Mouse (Mus musculus) cerebellum, postnatal 25 days (tissue): ENCODE data around the gene Gm42791.

Source experiments
- DNase-seq, 2 experiments: peaks; one replicate each; pipeline ENCODE4 v3.0.0; 2021; ENCODE audit warnings: mixed read lengths in 2 of 2

Gene Gm42791

DNA sequence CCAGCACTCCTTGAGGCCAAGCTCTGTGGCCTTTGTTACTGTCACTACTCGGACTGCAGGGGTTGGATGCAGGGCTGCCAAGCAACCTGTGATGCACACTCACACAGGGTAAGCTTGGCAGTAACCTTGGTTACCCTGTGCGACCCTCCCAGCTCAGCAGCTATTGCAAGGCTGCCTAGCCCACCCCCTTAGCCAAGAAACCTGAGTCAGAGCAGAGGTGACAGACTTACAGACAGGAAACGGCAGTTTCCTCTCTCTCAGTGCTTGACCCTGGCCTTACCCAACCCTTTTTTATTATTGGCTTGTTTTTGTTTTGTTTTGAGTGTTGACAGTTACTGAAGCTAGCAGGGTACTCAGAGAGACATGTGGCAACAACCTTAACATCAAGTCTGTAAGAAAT lies 82.7 kb downstream of the Gm42791 start:
- DNase-seq: no peak

- DNase-seq: no peak
These were observed 84.9 kb downstream of the Gm42791 start for GRCm38 (mm10) chr5:148910066-148910465.

GRCm38 (mm10) chr5:148909402-148909801 lies 85.5 kb downstream of the Gm42791 start:
- no peak for DNase-seq

DNA sequence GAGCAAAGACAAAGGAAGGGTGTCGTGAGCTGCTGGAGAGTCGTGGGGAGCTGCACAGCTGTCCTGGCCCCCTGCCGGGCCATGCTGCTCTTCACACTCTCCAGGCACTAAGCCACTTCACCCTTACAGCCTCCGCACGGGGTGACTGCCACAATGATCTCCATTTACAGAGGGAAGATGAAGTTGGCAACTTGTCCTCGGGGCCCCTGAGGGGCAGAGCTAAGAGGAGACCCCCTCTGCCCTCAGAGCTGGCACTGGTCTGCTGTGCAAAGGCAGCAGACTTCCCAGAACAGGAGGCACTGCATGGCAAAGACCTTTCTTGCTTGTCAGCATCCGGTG lies 85.9 kb downstream of the Gm42791 start:
- DNase-seq: no peak

GRCm38 (mm10) chr5:148908191-148909056 lies 86.5 kb downstream of the Gm42791 start:
- no peak for DNase-seq

- DNase-seq: no peak
These were observed 88.6 kb downstream of the Gm42791 start for GRCm38 (mm10) chr5:148906305-148906704.

DNA sequence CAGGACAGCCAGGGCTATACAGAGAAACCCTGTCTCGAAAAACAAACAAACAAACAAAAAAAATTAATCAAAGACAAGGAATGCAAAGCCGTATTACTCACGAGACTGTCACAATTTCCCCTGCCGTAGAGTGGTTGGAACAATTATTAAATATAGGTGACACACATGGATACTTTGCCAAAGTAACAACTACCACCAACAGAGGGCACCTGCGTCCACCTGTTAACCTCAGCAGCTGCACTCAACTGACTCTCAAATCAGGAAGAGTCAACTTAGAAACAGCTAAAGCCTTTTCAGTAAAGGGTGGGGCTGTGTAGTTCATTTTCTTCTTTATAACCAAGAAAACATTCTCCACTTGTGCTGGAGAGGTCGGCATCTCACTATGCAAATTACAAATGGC lies 90.1 kb downstream of the Gm42791 start:
- peak; percentile 33 to 60 for DNase-seq

DNA sequence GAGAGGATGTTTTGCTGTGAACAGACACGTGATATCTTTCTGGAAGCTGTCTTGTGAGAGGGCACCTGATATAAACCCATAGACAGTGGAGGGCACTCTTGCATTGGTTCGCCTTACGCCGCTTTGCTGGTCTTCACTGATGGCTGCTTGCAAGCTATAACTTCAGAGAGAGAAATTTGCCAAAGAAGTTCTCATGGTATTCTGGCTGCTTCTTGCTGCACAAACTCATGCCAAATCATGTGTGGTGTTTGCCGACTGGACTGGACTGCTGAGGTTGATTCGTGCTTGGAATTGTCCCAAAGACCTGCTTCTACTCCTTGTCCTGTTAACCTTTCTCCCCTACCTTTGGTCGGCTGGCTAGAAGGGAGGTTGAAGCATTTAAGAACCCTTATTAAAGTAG lies 95.6 kb downstream of the Gm42791 start:
- DNase-seq: peak in 1 of 2 experiments; percentile 17

GRCm38 (mm10) chr5:148897941-148898417 lies 97.0 kb downstream of the Gm42791 start:
- peak in 1 of 2 experiments; percentile 33 for DNase-seq

- no peak for DNase-seq
These were observed 97.8 kb downstream of the Gm42791 start for GRCm38 (mm10) chr5:148897069-148897702.

DNA sequence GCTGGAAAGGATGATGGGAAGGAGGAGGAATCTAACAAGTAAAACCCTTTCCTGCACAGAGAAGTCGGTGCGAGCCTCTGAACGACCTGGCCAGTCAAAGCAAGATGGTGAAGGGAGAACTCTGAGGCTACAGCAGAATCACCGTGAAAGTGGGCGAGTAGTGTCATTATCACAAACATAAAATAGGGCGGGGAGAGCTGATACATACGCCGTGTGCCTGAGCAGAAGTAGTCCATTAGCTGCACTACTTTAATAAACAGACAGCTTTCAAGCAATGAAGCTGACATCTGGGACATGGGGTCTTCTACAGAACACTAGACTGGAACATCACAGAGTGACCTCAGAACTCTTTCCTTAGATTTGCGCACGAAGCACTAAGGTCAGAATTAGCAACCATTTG lies 98.4 kb downstream of the Gm42791 start:
- no peak for DNase-seq

DNA sequence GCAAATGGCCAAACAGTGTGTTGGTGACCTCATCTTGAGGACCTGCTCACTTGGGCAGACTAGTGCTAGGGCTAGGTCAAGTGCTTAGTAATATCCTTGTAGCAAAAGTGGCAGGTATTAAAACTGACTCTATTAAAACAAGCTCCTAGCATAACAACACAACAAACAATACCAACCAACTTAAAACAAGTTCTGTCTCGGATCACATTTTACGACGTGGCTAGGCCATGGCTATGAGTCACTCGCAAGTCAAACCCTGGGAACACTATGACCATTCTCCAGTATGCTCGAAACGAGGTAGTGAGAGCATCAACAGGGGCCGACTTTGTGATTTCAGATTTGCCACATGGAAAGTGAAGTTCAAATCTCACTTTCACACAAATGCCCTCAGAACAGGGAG lies 99.1 kb downstream of the Gm42791 start:
- no peak for DNase-seq

- DNase-seq: no peak
These were observed 99.9 kb downstream of the Gm42791 start for GRCm38 (mm10) chr5:148895034-148895433.

DNA sequence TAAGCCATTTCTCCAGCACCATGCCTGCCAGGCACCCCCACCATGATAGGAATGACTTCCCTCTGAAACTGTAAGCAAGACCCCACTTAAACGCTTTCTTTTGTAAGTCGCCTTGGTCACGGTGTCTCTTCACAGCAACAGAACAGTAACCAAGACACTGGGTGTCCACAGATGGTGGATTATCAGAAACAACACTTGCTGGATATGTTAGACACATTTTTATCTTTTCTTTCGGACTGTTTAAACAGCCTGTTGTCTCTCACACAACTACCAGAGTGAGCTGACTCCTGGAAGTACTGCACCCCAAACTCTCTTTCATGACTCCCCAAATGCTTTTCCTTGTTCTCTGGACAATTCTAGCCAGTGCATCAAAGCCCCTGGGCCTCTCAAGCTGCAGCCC lies 104.7 kb downstream of the Gm42791 start:
- no peak for DNase-seq

- DNase-seq: no peak
These were observed 106.9 kb downstream of the Gm42791 start for GRCm38 (mm10) chr5:148888032-148888431.

DNA sequence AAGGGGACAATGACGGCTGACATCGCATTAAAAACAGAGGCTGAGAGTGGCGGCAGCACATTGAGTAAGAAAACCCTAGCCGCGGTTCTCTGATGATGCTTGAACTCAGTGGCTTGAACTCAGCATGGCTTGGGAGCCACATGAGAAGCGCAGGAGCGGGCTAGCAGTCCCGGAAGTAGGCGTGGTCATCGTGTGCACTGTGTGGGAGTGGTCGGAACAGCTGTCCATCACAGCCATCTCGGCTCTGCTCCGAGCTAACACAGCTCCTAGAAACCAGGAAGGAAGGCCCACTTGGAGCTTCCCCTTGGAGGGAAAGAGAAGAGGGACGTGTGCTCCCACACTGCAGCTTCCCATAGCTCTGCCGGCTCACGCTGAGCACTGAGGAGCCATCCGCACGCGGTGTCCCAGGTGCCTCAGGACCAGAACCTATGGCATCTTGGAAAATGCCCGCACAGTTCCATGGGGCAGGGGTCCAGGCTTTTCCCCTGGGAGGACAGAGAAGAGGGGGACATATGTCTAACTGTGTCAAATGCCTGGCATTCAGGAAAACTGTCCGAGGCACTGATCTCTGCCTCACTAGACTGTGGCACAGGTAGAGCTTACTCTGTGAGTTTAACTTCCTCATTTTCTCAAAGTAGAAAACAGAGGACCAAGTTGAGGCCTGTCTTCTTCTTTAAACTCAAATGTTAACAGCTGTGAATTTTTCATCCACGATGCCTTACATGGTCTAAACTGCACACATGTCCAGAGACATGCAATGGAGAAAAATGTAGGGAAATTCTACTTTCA lies 108.9 kb downstream of the Gm42791 start:
- no peak for DNase-seq

DNA sequence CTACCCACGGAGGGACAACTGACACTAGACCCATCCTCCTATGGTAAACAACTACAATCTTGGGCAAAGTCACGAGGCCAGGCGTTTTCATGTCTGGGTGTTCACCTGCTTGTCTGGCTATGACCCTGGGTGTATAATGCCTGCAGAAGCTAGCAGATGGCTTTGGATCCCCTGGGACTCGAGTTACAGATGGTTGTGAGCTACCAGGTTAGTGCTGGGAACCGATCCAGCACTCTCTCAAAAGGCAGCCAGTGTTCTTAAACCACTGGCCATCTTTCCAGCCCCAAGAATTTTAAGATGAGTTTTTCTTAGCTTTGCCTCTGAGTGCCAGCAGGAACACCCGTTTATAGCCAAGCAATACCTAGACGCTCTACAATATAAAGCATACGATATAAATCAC lies 111.3 kb downstream of the Gm42791 start:
- no peak for DNase-seq

DNA sequence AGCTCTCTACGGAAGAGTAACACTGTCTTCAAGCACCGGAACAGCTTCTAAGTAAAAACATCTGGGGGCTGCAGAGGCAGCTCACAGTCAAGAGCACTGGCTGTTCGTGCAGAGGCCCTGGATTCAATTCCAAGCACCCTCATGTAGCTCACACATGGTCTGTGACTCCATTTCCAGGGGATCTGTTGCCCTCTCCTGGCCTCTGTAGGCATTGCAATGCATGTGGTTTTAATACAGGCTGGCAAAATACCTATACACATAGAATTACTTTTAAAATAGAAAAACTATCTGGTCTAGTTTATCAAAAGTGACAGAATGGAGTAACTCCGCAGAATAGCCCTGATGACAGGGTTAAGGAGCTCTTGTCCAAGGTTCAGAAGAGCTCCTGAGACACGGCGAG lies 115.7 kb downstream of the Gm42791 start:
- peak in 1 of 2 experiments; percentile 19 for DNase-seq

DNA sequence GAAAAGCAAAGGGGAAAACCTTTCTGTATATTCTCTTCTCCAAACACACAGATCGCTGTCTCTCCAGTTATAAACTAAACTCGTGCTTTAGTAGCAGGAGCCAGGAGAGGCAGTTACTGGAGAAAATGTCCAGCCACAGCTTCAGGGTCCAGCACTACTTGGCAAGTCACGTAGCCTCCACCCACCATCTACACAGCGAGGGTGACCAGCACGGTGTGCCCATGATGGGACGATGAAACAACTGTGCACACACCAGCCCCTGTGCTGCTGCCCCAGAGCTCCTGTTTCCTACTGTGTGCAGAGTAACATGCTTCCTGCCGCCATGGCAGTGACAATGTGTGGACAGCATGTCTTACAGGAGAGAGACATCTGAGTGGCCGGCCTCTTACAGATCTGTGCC lies 121.8 kb downstream of the Gm42791 start:
- DNase-seq: no peak

GRCm38 (mm10) chr5:148869583-148869982 lies 125.4 kb downstream of the Gm42791 start:
- no peak for DNase-seq

GRCm38 (mm10) chr5:148867766-148868165 lies 127.2 kb downstream of the Gm42791 start:
- no peak for DNase-seq

DNA sequence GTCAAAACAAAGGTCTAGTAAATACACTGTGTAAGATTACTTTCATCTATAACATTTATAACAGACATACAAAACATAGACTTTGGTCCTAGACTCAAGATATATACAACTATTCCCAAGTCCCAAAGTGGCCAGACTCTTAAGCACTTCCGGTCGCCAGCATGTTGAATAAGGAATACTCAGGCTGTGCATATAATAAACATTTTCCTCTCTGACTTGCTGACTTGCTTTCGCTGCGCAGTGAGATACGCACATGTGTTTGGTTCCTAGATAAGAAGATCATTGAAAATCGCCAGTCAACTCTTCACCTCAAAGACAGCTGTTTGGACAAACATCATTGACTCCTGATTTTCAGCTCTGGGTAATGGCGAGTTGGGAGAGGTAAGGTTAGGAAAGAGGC lies 127.8 kb downstream of the Gm42791 start:
- DNase-seq: no peak

GRCm38 (mm10) chr5:148866571-148866970 lies 128.4 kb downstream of the Gm42791 start:
- no peak for DNase-seq
